Comparison of ENCODE assay signal across 8 mouse cellular contexts in genomic region chr11:70646691-70647650, GRCm38 (mm10). TPM values are rescaled to one million over a fixed set of nuclear protein-coding genes. Genes with fewer than 3 reads are reported as not detected.
DNase-seq lines count a peak whose midpoint lies in the region; ATAC-seq lines count a peak whose summit lies in the region.

Gene Rnf167 (plus strand): TSS chr11:70647235.
Gene Slc25a11 (minus strand): TSS chr11:70647479.

- no peaks in the 10 kb centered on the region for H3K27me3 ChIP-seq in forebrain, embryonic 14.5 days (replicated peaks; ENCODE audit: control insufficient read depth, insufficient read depth, low read length)
- H3K27me3 ChIP-seq in neural tube, embryonic 15.5 days (replicated peaks), result no peaks in the 10 kb centered on the region

- peak; percentile 92 for ATAC-seq in forebrain, embryonic 14.5 days
- ATAC-seq in neural tube, embryonic 15.5 days (ENCODE audit: low FRiP score), result peak; percentile 92

- intact Hi-C loops in heart, postnatal 14 days (cut with DNase I), result no loop called here

- H3K9me3 ChIP-seq in forebrain, embryonic 14.5 days (replicated peaks; ENCODE audit: control insufficient read depth, low read length), result no peaks in the 10 kb centered on the region
- no peaks in the 10 kb centered on the region for H3K9me3 ChIP-seq in neural tube, embryonic 15.5 days (replicated peaks)

- peak within 1 kb of the TSS; percentile 99 for H3K4me2 ChIP-seq in forebrain, embryonic 14.5 days (ENCODE audit: low read length)
- peak within 1 kb of the TSS; percentile 100 for H3K4me2 ChIP-seq in neural tube, embryonic 15.5 days

- peak; percentile 99 for DNase-seq in ES-CJ7 (ENCODE audit: low read depth, low spot score)
- DNase-seq in cerebellum, adult 11 months, result peak; percentile 97
- DNase-seq in forebrain, embryonic 14.5 days (ENCODE audit: low spot score), result peak; percentile 100
- peak; percentile 95 to 96 for DNase-seq in heart, postnatal 14 days
- peak; percentile 97 for DNase-seq in layer of hippocampus, adult 11-12 months (ENCODE audit: low spot score)
- peak; percentile 97 to 98 for DNase-seq in lung, adult 18-20 months
- DNase-seq in testis, postnatal 14 days (ENCODE audit: low spot score), result peak; percentile 97

- H3K36me3 ChIP-seq in forebrain, embryonic 14.5 days (ENCODE audit: control insufficient read depth, insufficient read depth, low read length), result peaks cover 59% of the 10 kb centered on the region
- peaks cover 57% of the 10 kb centered on the region for H3K36me3 ChIP-seq in neural tube, embryonic 15.5 days

- peaks cover 21% of the 10 kb centered on the region for H3K4me1 ChIP-seq in forebrain, embryonic 14.5 days (ENCODE audit: control insufficient read depth, insufficient read depth, low read length)
- H3K4me1 ChIP-seq in neural tube, embryonic 15.5 days, result peaks cover 61% of the 10 kb centered on the region

- peak within 1 kb of the TSS; percentile 88 for H3K9ac ChIP-seq in forebrain, embryonic 14.5 days (ENCODE audit: low read length)
- H3K9ac ChIP-seq in neural tube, embryonic 15.5 days (replicated peaks), result peak within 1 kb of the TSS; percentile 90

- under 1% methylated on average over 63 of the region's 63 CpGs for WGBS in forebrain, embryonic 14.5 days
- WGBS in neural tube, embryonic 15.5 days, result under 1% methylated on average over 63 of the region's 63 CpGs

- H3K27ac ChIP-seq in forebrain, embryonic 14.5 days (ENCODE audit: low read depth, low read length), result peak within 1 kb of the TSS; percentile 90
- peak within 1 kb of the TSS; percentile 97 for H3K27ac ChIP-seq in neural tube, embryonic 15.5 days (replicated peaks)

- H3K4me3 ChIP-seq in forebrain, embryonic 14.5 days (ENCODE audit: low read depth, low read length), result peak within 1 kb of the TSS; percentile 61
- H3K4me3 ChIP-seq in neural tube, embryonic 15.5 days (replicated peaks), result peak within 1 kb of the TSS; percentile 76

RNA-seq across cellular contexts. Expression of gene Rnf167, which starts in this region (rescaled TPM):
- 105 and 118 TPM in 2 replicates for polyA plus RNA-seq in forebrain, embryonic 14.5 days (2014; fragmentation: Nextera tagmentation; extraction: Ambion mirVana)
- 10 to 100 TPM; 52.0 to 54.4 TPM for total RNA-seq in heart, postnatal 14 days (2021)
- 100 and 109 TPM in 2 replicates for polyA plus RNA-seq in neural tube, embryonic 15.5 days (2015; fragmentation: Nextera tagmentation; extraction: Ambion mirVana)

RNA-seq across cellular contexts. Expression of gene Slc25a11, which starts in this region (rescaled TPM):
- 165 and 190 TPM in 2 replicates for polyA plus RNA-seq in forebrain, embryonic 14.5 days (2014; fragmentation: Nextera tagmentation; extraction: Ambion mirVana)
- total RNA-seq in heart, postnatal 14 days (2021), result 100 to 1,000 TPM; 438 to 444 TPM
- polyA plus RNA-seq in neural tube, embryonic 15.5 days (2015; fragmentation: Nextera tagmentation; extraction: Ambion mirVana), result 169 and 174 TPM in 2 replicates

Comparison
In these comparisons a context has a peak if more than half of its experiments do, and no peak if none do; other contexts are left out.
1. Peak in every context shown above with its lines: DNase-seq, ATAC-seq, H3K4me3 ChIP-seq and H3K27ac ChIP-seq.